Mouse (Mus musculus) brain, embryonic 14.5 days (tissue): ENCODE measurements around the gene Hoxa4.

Experiments used
- CTCF ChIP-seq: fragments of 200-500 bp; IDR thresholded peaks from 2 replicates; pipeline ENCODE4 v1.5.1; 2012; ENCODE audit warnings: inconsistent platforms, mild to moderate bottlenecking, moderate library complexity, borderline replicate concordance; ENCODE audit not compliant: insufficient read depth, insufficient read length; ENCODE audit errors: extremely low read depth
- POLR2A ChIP-seq: fragments of 200-500 bp; IDR thresholded peaks from 2 replicates; pipeline ENCODE4 v1.6.1; 2012; ENCODE audit warnings: mild to moderate bottlenecking, inconsistent platforms, borderline replicate concordance; ENCODE audit not compliant: poor library complexity, insufficient read depth, insufficient read length, severe bottlenecking; ENCODE audit errors: extremely low read depth

DNA sequence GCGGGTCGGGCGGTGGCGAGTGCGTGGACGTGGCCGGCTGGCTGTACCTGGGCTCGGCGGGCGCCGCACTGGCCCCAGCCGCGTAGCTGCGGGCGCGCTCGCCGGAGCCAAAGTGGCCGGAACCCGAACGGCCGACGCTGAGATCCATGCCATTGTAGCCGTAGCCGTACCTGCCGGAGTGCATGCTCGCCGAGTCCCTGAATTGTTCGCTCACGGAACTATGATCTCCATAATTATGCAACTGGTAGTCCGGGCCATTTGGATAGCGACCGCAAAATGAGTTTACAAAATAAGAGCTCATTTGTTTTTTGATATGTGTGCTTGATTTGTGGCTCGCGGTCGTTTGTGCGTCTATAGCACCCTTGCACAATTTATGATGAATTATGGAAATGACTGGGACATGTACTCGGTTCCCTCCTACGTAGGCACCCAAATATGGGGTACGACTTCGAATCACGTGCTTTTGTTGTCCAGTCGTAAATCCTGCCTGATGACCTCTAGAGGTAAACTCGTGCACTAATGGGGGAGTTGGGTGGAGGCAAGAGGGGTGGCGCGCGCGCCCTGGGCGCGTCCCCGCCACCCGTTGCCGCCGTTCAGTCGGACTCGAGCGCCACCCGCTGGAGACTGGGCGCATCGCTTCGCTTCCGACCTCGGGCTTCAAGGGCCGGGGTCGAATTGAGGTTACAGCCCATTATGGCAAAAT lies 12.6 kb upstream of the Hoxa4 start, which contains the start of gene Hoxa5:
- TF ChIP-seq POLR2A = no peak
- peak; percentile 71 for TF ChIP-seq CTCF
